Mouse (Mus musculus) CH12.LX (cell line): Measurements from ENCODE around the gene Rpgrip1. TPM values are rescaled to one million over a fixed set of nuclear protein-coding genes. Genes with fewer than 3 reads are reported as not detected.

Experiments used
- DNase-seq: peaks from one replicate; pipeline ENCODE4 v3.0.0-alpha.2; 2013; ENCODE audit errors: extremely low read depth
- H3K27ac ChIP-seq: 2 replicates; pipeline ENCODE4 v1.5.1; 2012; ENCODE audit warnings: low read depth, mild to moderate bottlenecking, control low read depth, moderate library complexity; ENCODE audit not compliant: insufficient read depth
- H3K27me3 ChIP-seq: replicated peaks from 2 replicates; pipeline ENCODE3; 2012; ENCODE audit warnings: inconsistent platforms
- H3K36me3 ChIP-seq, 2 experiments: replicated peaks in 1 of 2; 2 replicates each; pipeline versions ENCODE3 to v1.6.1; 2012; ENCODE audit warnings: inconsistent platforms in 1 of 2, low read length in 1 of 2, mild to moderate bottlenecking in 1 of 2, mixed read lengths in 1 of 2, moderate library complexity in 1 of 2; ENCODE audit not compliant: control insufficient read depth in 1 of 2, insufficient read depth in 1 of 2
- H3K4me1 ChIP-seq, 2 experiments: 2 replicates each; pipeline ENCODE4 v1.6.1; 2012; ENCODE audit warnings: inconsistent platforms in 1 of 2, moderate library complexity in 1 of 2; ENCODE audit not compliant: insufficient read depth in 2 of 2, control insufficient read depth in 1 of 2
- H3K4me2 ChIP-seq: 2 replicates; pipeline ENCODE4 v1.6.1; 2012; ENCODE audit warnings: low read depth, mild to moderate bottlenecking, control low read depth; ENCODE audit not compliant: poor library complexity, insufficient read depth, severe bottlenecking
- H3K4me3 ChIP-seq, 3 experiments: fragments of 150-350 bp in 1 of 3; sonication (generic) in 1 of 3; replicated peaks in 1 of 3; 2 replicates each; pipeline versions ENCODE3 to v1.5.1; 2011 to 2012; ENCODE audit warnings: low read depth in 2 of 3, low read length in 2 of 3, mild to moderate bottlenecking in 2 of 3, moderate library complexity in 2 of 3, control low read depth in 1 of 3, improper control_type of control experiment in 1 of 3, inconsistent platforms in 1 of 3, mixed read lengths in 1 of 3; ENCODE audit not compliant: poor library complexity in 1 of 3
- H3K79me2 ChIP-seq: replicated peaks from 2 replicates; pipeline ENCODE4 v1.6.1; 2012; ENCODE audit warnings: mild to moderate bottlenecking, moderate library complexity; ENCODE audit not compliant: control insufficient read depth, poor library complexity, insufficient read depth, severe bottlenecking; ENCODE audit errors: extremely low read depth
- H3K9ac ChIP-seq: 2 replicates; pipeline ENCODE4 v1.6.1; 2012; ENCODE audit warnings: low read depth, mild to moderate bottlenecking, control low read depth, moderate library complexity; ENCODE audit not compliant: insufficient read depth
- H3K9me3 ChIP-seq: replicated peaks from 2 replicates; pipeline ENCODE3; 2012; ENCODE audit warnings: low read length, inconsistent platforms, mixed read lengths
- MAZ ChIP-seq: IDR thresholded peaks from 2 replicates; pipeline ENCODE4 v1.6.1; 2012; ENCODE audit warnings: low read depth, mild to moderate bottlenecking, inconsistent platforms, low read length, improper control_type of control experiment, moderate library complexity
- MXI1 ChIP-seq: IDR thresholded peaks from 2 replicates; pipeline ENCODE4 v1.6.1; 2011; ENCODE audit warnings: mild to moderate bottlenecking, low read depth, low read length, improper control_type of control experiment
- NRF1 ChIP-seq: IDR thresholded peaks from 2 replicates; pipeline ENCODE4 v1.6.1; 2014; ENCODE audit warnings: low read depth, mild to moderate bottlenecking, inconsistent platforms, low read length, improper control_type of control experiment, moderate library complexity
- POLR2A ChIP-seq: IDR thresholded peaks from 2 replicates; pipeline ENCODE4 v1.6.1; 2011; ENCODE audit warnings: low read depth, mild to moderate bottlenecking, improper control_type of control experiment, low read length
- dilution Hi-C: fragments of 300-500 bp; cut with MboI; formaldehyde crosslinking; loops from 2 replicates; pipeline ENCODE4 v1.14.3; 2020; ENCODE audit warnings: low sequenced_read_pairs; ENCODE audit not compliant: extremely low pct_unique_long_range_greater_than_20kb, extremely low pct_ligation_motif_present
- in situ Hi-C: fragments of 300-500 bp; cut with MboI; formaldehyde crosslinking; loops from 3 replicates; pipeline ENCODE4 v1.14.3; 2019; ENCODE audit warnings: low sequenced_read_pairs, low pct_ligation_motif_present, low pct_unique_long_range_greater_than_20kb, mixed read lengths
- polyA plus RNA-seq: library from polyadenylated mRNA; unstranded; fragments of >175 nt; gene quantifications from 2 replicates; pipeline ENCODE4 v1.2.1, GENCODE M21; 2012; ENCODE audit warnings: low read depth; ENCODE audit not compliant: insufficient read length
- total RNA-seq, 2 experiments: library from RNA; depleted of rRNA; stranded (reverse); fragments of 300-350 nt in 1 of 2; fragments of >200 nt in 1 of 2; gene quantifications; 2 replicates each; pipeline ENCODE4 v1.2.3; 2012 to 2014

Rpgrip1 gene
- total and polyA plus RNA-seq, 3 experiments: 7.3 to 41.8 (median 15.0) TPM

DNA sequence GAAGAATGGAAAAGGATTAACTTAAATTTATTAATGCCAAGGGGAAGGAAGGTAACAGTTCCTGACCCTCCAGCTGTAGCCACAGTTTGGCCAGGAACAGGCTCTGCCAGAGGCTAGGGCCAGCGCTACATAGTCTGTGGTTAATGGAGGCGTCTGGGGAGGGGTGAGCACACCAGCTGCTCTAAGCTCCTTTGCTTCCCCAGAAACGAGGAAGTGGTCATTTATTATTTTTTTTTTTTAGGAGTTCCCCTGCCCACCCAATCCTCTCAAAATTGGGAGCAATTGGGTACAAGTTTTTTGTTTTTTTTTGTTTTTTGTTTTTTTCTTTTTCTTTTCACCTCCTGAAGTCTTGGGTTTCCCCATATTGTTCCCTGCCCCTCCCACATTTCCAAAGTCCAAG lies 87.6 kb downstream of the Rpgrip1 start (continued):
- TF ChIP-seq MAZ (no peak), MXI1 (no peak)

- peaks cover 31 to 59% of the 10 kb centered on the region in 2 experiments for H3K36me3 ChIP-seq
- no peak for DNase-seq
Observed at GRCm38 (mm10) chr14:52199412-52199811, 88.9 kb downstream of the Rpgrip1 start.

More at GRCm38 (mm10) chr14:52199412-52199811, 88.9 kb downstream of the Rpgrip1 start:
- H3K27ac ChIP-seq: no peak overlapping the region; the same call in 1 of the 2 replicates
- H3K4me2 ChIP-seq: no peak overlapping the region
- peaks cover 24% of the 10 kb centered on the region for H3K79me2 ChIP-seq
- no peak for TF ChIP-seq NRF1
- TF ChIP-seq POLR2A: no peak
- no peak overlapping the region for H3K9ac ChIP-seq
- H3K4me3 ChIP-seq: no peak overlapping the region
- in situ Hi-C loops: loop anchor here (10.0 kb wide), 1 partner anchor 135 kb away; no protein-coding TSS in a partner anchor
- H3K9me3 ChIP-seq: no peaks in the 10 kb centered on the region
- H3K4me1 ChIP-seq: peaks cover 3 to 21% of the 10 kb centered on the region in 2 experiments; a peak in 3 of 4 replicates
- dilution Hi-C loops: no loop called here
- no peaks in the 10 kb centered on the region for H3K27me3 ChIP-seq

Other genes with a start within 250 kb of the Rpgrip1 start
- 19.5 and 21.7 TPM in 2 replicates for gene Mettl17, start 225.9 kb upstream of the Rpgrip1 start, total RNA-seq (2012; rRNA removed)
- gene Mettl17, start 225.9 kb upstream of the Rpgrip1 start, total RNA-seq (2014; rRNA removed): 26.2 and 32.3 TPM in 2 replicates
- gene Mettl17, start 225.9 kb upstream of the Rpgrip1 start, polyA plus RNA-seq: 29.9 and 32.0 TPM in 2 replicates
- gene Slc39a2, start 217.8 kb upstream of the Rpgrip1 start, total RNA-seq (2012; rRNA removed): 0.42 TPM in 2 replicates
- gene Slc39a2, start 217.8 kb upstream of the Rpgrip1 start, total RNA-seq (2014; rRNA removed): 0.11 and 0.20 TPM in 2 replicates
- 0.44 and 0.49 TPM in 2 replicates for gene Slc39a2, start 217.8 kb upstream of the Rpgrip1 start, polyA plus RNA-seq
- 0.59 and 1.1 TPM in 2 replicates for gene Ndrg2, start 196.5 kb upstream of the Rpgrip1 start, total RNA-seq (2012; rRNA removed)
- gene Ndrg2, start 196.5 kb upstream of the Rpgrip1 start, total RNA-seq (2014; rRNA removed): 0.43 and 0.50 TPM in 2 replicates
- gene Ndrg2, start 196.5 kb upstream of the Rpgrip1 start, polyA plus RNA-seq: 0.74 and 1.0 TPM in 2 replicates
- gene Tppp2, start 192.3 kb upstream of the Rpgrip1 start, total RNA-seq (2012; rRNA removed): not detected in 2 replicates
- gene Tppp2, start 192.3 kb upstream of the Rpgrip1 start, total RNA-seq (2014; rRNA removed): not detected in 2 replicates
- not detected in 2 replicates for gene Tppp2, start 192.3 kb upstream of the Rpgrip1 start, polyA plus RNA-seq
- not detected in 2 replicates for gene Rnase13, start 187.9 kb upstream of the Rpgrip1 start, total RNA-seq (2012; rRNA removed)
- gene Rnase13, start 187.9 kb upstream of the Rpgrip1 start, total RNA-seq (2014; rRNA removed): not detected in 2 replicates
- not detected in 2 replicates for gene Rnase13, start 187.9 kb upstream of the Rpgrip1 start, polyA plus RNA-seq
- 3.8 and 8.9 TPM in 2 replicates for gene Arhgef40, start 126.0 kb upstream of the Rpgrip1 start, total RNA-seq (2012; rRNA removed)
- 0.62 and 0.85 TPM in 2 replicates for gene Arhgef40, start 126.0 kb upstream of the Rpgrip1 start, total RNA-seq (2014; rRNA removed)
- 1.1 and 2.2 TPM in 2 replicates for gene Arhgef40, start 126.0 kb upstream of the Rpgrip1 start, polyA plus RNA-seq
- 0.64 and 0.71 TPM in 2 replicates for gene Tmem253, start 95.0 kb upstream of the Rpgrip1 start, total RNA-seq (2012; rRNA removed)
- gene Tmem253, start 95.0 kb upstream of the Rpgrip1 start, total RNA-seq (2014; rRNA removed): not detected in 2 replicates
- 1.9 and 2.6 TPM in 2 replicates for gene Tmem253, start 95.0 kb upstream of the Rpgrip1 start, polyA plus RNA-seq
- 17.5 and 20.0 TPM in 2 replicates for gene Zfp219, start 90.0 kb upstream of the Rpgrip1 start, total RNA-seq (2012; rRNA removed)
- gene Zfp219, start 90.0 kb upstream of the Rpgrip1 start, total RNA-seq (2014; rRNA removed): 11.5 and 15.8 TPM in 2 replicates
- 19.3 and 20.8 TPM in 2 replicates for gene Zfp219, start 90.0 kb upstream of the Rpgrip1 start, polyA plus RNA-seq
- gene Olfr221, start 68.2 kb upstream of the Rpgrip1 start, total RNA-seq (2012; rRNA removed): not detected in 2 replicates
- not detected in 2 replicates for gene Olfr221, start 68.2 kb upstream of the Rpgrip1 start, total RNA-seq (2014; rRNA removed)
- gene Olfr221, start 68.2 kb upstream of the Rpgrip1 start, polyA plus RNA-seq: not detected in 2 replicates
- gene Hnrnpc, start 6.7 kb upstream of the Rpgrip1 start, total RNA-seq (2012; rRNA removed): 274 and 325 TPM in 2 replicates
- 370 and 375 TPM in 2 replicates for gene Hnrnpc, start 6.7 kb upstream of the Rpgrip1 start, total RNA-seq (2014; rRNA removed)
- gene Hnrnpc, start 6.7 kb upstream of the Rpgrip1 start, polyA plus RNA-seq: 813 and 876 TPM in 2 replicates
- 64.8 and 81.7 TPM in 2 replicates for gene Supt16, start 86.7 kb downstream of the Rpgrip1 start, total RNA-seq (2012; rRNA removed)
- gene Supt16, start 86.7 kb downstream of the Rpgrip1 start, total RNA-seq (2014; rRNA removed): 78.6 and 88.0 TPM in 2 replicates
- gene Supt16, start 86.7 kb downstream of the Rpgrip1 start, polyA plus RNA-seq: 110 and 114 TPM in 2 replicates
- gene Chd8, start 147.1 kb downstream of the Rpgrip1 start, total RNA-seq (2012; rRNA removed): 49.2 and 51.9 TPM in 2 replicates
- gene Chd8, start 147.1 kb downstream of the Rpgrip1 start, total RNA-seq (2014; rRNA removed): 16.8 and 17.3 TPM in 2 replicates
- 89.2 and 96.8 TPM in 2 replicates for gene Chd8, start 147.1 kb downstream of the Rpgrip1 start, polyA plus RNA-seq
- 41.6 and 45.7 TPM in 2 replicates for gene Tox4, start 168.4 kb downstream of the Rpgrip1 start, total RNA-seq (2012; rRNA removed)
- 56.3 and 58.9 TPM in 2 replicates for gene Tox4, start 168.4 kb downstream of the Rpgrip1 start, total RNA-seq (2014; rRNA removed)
- 43.5 and 49.1 TPM in 2 replicates for gene Tox4, start 168.4 kb downstream of the Rpgrip1 start, polyA plus RNA-seq
- 3.8 and 4.6 TPM in 2 replicates for gene Rab2b, start 168.8 kb downstream of the Rpgrip1 start, total RNA-seq (2012; rRNA removed)
- 7.8 and 10.2 TPM in 2 replicates for gene Rab2b, start 168.8 kb downstream of the Rpgrip1 start, total RNA-seq (2014; rRNA removed)
- 5.7 and 6.9 TPM in 2 replicates for gene Rab2b, start 168.8 kb downstream of the Rpgrip1 start, polyA plus RNA-seq
- 41.6 and 51.5 TPM in 2 replicates for gene Mettl3, start 194.4 kb downstream of the Rpgrip1 start, total RNA-seq (2012; rRNA removed)
- gene Mettl3, start 194.4 kb downstream of the Rpgrip1 start, total RNA-seq (2014; rRNA removed): 42.7 and 47.0 TPM in 2 replicates
- gene Mettl3, start 194.4 kb downstream of the Rpgrip1 start, polyA plus RNA-seq: 47.4 and 49.5 TPM in 2 replicates
- gene Sall2, start 218.1 kb downstream of the Rpgrip1 start, total RNA-seq (2012; rRNA removed): 1.3 and 1.5 TPM in 2 replicates
- gene Sall2, start 218.1 kb downstream of the Rpgrip1 start, total RNA-seq (2014; rRNA removed): 0.16 and 0.19 TPM in 2 replicates
- gene Sall2, start 218.1 kb downstream of the Rpgrip1 start, polyA plus RNA-seq: 0.40 and 0.60 TPM in 2 replicates
- not detected in 2 replicates for gene Olfr1513, start 245.7 kb downstream of the Rpgrip1 start, total RNA-seq (2012; rRNA removed)
- gene Olfr1513, start 245.7 kb downstream of the Rpgrip1 start, total RNA-seq (2014; rRNA removed): not detected in 2 replicates
- gene Olfr1513, start 245.7 kb downstream of the Rpgrip1 start, polyA plus RNA-seq: not detected in 2 replicates